Mouse (Mus musculus): ENCODE results near the gene Gm4756.
"Not testable (repeated sequence)": the region's sequence is repeated elsewhere in the genome, so short reads cannot be mapped to it uniquely, and the experiment has no call there.

Gene Gm4756

DNA sequence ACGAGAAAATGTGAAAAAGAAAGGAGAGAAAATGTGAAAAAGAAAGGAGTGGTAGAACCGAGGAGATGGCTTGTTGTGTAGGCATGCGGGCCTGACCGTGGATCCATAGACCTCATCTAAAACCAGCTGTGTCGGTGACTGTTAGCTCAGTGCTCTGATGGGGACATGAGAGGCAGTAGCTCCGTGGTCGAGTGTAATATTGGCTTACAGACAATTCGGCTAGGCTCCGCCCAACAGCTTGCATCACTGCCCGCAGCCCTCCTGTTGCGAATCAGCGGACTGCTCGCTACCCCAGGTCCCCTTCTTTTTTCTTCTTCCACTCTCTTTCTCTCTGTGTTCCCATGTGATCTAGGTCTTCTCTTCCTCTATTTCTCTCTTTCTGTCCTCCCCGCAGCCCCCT is 540 bp downstream of the Gm4756 start:
- no peak for DNase-seq

DNA sequence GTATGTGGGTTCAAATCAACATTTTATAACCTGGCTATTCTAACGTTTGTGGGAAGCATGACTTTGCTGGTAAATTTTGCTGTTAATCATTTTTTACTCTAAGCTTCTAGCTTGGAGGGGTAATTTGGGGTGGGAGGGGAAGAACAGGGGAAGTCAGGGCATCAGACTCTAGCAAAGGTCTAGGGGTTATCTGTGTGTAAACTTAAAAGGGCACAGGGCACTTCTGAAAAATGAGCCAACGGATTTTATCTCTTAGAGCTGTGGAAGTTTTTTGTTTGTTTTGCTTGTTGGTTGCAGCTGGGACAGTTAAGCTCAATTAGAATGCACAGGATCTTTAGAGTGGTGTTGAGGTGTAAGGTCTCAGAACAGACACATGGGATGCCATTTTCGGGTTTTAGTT is 11.4 kb downstream of the Gm4756 start:
- DNase-seq: no peak

DNA sequence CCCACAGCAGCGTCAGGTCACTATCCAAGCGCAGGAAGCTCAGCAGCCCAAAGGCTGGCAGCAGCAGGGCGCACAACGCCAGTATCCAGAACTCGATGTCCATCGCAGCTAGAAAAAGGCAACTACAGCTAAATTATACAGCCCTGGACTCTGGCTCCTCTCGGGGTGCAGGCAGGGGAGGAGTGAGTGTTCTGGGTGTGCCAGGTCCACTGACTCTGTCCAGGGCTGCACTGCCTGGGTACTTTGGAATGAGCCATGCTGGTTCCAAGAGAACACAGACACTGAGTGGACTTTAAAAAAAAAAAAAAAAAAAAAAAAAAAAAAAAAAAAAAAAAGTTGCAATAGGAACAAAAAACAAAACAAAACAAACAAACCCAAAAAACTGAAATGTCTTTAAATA is 20.7 kb downstream of the Gm4756 start:
- DNase-seq: no peak

DNA sequence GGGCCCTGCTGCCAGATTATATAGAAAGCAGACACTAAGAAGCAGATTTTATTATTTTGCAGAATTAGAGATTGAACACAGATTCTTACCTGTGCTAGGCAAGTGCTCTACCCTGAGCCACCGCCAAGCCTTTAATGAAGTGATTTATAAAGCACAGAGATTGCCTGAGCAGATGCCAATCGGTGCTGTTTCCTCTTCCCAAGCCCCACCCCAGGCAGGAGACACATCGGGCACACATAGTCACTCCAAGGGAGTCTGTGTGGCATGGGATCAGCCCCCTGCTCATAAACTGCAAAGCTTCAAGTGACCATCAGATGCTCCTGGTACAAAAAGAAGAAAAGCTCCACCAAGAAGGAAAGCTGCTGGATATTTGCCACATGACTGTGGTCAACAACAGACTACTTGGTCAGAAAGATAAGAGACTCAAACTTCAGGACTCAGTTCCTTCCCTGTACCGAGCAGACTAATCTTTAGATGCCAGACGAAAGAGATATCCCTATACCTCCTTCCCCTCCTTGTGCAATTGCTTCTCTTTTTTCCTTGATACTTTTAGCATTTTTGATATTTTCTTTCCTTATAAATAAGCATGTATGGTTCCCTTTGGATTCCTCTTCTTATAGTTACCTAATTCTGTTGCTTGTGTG is 26.5 kb downstream of the Gm4756 start:
- DNase-seq: no peak

DNA sequence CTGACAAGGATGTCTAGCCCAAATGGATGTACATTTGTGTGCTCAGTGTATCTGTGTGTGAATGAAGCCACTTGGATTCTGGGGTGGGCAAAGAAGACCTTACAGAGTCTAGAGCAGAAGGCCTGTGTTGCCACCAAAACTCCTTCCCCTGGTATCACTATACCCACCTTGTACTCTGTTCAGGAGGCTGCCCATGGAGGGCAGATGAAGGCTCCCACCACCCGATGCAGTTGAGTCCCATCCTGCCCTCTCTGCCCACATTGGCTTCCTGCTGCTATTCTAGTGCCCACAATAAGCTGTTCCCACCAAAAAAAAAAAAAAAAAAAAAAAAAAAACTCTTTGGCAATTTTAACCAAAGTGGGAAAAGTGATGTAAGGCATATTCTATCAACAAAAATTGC is 28.0 kb downstream of the Gm4756 start:
- DNase-seq: no peak

DNA sequence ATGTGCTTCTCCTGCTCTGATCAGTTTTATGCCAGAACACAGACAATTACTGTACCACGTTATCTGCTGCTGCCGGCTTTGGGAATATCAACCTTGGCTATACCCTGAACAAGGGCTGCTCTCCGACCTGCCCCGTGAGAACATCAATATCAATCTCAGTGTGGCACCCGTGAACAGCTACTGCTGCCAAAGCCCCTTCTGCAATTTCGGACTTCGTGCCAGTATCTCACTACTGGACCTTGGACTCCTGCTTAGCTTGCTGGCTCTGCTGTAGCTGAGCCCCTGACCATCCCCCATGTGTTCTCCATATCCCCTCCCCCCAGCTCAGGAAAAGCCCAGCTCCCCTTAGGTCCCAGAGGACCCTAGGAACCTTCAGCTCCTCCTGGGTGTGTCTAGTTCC is 28.6 kb downstream of the Gm4756 start:
- DNase-seq: no peak

DNA sequence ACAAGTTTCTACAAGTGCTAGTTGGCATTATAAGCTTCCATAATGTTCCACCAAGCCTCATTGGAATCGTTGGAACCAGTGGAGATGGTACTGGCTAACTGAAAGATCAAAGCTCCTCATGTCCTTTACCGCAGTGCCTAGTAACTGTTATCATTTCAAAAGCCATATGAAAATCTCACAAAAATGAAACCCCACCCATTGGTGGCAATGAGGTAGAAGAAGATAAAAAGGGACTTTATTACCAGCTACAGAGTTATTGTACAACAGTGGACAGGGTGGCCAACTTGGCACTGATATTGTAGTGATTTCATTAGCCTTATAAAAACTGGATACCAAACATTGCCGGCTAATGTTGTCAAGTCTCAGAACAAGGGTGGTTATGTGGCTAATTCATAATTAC is 37.4 kb downstream of the Gm4756 start:
- no peak for DNase-seq

DNA sequence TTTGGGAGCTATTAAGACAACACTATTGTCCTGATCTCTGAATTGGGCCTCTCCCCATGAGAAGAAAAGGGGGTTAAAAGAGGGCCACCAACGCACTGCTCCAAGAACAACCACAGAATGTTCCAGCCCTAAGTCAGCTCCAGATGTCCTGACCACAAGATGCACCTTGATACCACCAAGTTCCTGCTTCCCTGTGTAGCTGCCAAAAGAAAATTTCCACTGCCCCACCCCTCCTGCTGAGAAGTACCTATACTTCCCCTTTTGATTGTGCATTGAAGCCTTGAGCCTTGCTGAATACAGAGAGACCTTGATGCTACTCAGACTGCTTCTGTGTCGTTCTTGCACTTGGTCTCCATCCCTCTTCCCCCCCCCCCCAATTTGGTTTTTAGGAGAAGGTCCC is 50.7 kb downstream of the Gm4756 start:
- DNase-seq: not testable (repeated sequence)

DNA sequence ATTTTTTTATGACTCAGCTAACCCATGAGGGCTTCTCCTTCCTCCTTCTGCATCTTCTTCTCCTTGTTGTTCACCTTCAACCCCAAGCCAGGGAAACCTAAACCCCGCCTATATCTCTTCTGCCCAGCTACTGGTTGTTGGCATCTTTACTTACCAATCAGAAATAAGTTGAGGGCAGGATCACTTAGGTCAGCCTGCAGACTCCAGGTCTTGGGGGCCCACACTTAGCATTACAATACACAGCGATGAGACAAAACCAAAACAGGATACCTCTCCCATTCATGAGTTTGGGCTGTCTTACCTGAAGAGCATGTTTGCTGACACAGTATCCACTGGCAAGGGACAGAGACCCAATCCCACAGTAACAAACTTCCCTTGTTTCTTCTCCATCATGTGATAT is 55.5 kb downstream of the Gm4756 start:
- DNase-seq: no peak

DNA sequence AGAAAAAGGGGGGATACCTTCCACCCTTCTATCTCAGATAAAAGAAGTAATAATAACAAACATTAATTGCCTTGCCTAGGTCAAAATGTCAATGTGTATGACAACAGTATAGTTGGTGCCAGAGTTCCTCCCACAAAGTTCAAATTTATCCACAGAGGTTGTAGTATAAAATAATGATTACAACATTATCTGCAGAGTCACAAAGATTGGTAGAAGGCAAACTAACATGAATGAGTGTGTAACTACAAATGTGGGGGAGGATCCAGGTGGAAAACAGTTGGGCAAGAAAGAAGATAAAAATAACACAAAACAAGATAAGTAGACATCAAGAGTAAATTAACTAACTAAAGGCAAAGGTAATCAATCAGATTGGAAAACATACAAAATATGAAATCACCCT is 56.5 kb downstream of the Gm4756 start:
- no peak for DNase-seq

DNA sequence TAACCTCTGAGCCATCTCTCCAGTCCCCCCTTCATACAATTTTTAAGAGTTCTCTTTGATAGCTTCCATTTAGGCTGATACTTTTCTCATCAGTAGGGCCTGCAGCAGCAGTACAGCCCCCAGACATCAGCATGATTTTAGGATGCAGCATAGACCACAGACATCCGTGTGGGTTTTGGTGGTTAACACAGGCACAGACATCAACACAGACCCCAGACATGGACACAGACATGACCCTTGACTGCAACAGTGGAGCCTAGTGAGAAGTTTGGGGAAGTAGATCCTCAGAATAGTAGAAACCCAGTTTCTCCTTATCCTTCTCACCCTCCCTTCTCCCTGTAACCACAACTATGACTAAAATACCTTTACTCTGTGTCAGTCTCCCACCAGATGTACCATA is 64.1 kb downstream of the Gm4756 start:
- no peak for DNase-seq

DNA sequence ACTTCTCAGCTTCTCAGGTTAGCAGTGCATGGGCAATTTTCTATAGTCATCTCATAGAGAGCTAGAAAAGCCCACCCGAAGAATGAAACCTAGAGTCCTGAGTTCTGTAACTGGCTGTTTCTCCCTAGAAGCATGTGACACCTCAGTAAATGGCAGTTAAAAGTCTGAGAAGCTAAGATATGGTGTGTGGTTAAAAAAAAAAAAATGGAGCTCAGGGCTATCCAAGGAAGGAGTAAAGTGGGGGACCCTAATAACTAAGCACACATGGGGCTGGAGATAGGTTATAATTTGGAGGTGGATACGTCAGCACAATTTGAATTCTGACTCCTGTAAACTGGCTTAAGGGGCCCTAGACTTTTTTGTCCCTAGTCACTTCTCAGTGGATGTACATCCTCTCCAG is 66.4 kb downstream of the Gm4756 start:
- no peak for DNase-seq

DNA sequence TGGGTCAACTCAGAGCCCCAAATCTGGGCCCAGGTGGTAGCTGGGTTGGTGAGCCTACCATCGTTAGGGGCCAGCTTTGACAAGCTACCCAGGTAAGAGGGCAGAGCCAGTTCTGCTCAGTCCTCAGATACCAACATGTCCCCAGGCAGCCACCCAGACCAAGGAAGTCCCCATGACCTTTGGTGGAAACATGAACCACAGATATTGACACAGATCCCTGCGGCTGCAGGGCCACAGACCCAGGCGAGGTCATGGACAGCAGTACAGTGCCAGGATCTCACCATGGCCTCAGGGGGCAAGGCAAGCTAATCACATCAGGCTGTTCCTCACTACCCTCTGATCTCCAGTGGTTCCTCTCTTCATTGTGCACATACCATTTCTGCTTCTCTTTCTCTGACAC is 67.4 kb downstream of the Gm4756 start:
- no peak for DNase-seq

DNA sequence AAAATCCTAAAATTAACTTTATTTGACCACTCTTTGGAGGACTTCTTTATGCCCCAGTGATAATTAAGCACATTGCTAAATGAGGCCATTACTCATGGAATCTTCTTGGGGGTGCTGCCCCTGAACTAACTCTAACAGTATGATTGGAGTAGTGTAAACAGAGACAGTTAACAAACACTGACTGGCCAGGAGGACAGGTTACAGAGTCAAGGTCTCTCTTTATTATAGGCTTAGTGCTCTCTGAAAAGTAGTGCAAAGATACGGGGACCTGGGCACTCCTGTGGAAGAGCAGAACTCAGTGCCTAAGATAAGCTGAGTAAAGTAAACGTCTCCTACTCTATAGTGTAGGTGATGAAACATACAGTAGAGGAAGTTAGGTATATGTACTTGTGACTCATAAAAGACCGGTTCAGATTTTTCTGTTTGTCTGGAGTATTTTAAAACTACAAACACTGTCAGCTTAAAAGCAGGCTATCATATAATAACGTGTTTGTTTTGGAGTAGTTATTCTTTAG is 85.1 kb downstream of the Gm4756 start:
- no peak for DNase-seq

DNA sequence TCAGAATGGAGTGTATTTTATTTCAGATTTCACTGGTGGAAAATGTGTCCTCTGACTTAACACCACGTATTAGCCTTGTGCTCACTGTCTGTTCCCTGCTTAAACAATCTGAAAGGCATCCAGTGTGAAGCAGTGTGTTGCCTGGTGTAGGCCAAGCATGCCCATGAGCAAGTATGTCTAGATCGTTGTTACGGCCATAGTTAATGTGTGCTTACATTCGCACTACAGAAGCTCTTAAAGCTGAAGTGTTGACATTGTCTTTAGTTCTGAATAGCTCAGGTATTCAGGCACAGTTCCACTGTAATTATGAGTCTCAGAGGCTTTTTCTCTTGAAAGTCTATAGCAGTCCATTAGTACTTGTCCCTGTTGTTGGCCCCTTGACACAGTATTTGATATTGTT is 95.1 kb downstream of the Gm4756 start:
- no peak for DNase-seq

DNA sequence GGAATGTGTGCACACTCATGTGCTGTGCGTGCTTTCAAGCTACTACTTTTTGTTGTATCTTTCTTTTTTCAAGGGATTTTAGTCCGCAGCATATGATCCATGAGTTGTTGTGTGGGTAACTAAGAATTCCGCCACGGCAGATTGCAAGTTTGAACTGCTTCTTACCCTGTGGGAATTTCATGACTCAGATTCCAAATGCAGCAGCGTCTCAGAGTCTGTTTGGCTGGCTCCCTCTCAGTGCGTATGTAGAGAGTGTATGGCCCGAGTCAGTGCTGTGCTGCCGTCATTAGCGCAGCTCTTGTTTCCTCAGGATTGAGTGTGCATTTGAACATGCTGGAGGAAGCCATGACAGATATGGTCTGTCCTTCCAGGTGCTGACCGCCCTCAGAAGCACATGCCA is 110.9 kb downstream of the Gm4756 start:
- DNase-seq: no peak

DNA sequence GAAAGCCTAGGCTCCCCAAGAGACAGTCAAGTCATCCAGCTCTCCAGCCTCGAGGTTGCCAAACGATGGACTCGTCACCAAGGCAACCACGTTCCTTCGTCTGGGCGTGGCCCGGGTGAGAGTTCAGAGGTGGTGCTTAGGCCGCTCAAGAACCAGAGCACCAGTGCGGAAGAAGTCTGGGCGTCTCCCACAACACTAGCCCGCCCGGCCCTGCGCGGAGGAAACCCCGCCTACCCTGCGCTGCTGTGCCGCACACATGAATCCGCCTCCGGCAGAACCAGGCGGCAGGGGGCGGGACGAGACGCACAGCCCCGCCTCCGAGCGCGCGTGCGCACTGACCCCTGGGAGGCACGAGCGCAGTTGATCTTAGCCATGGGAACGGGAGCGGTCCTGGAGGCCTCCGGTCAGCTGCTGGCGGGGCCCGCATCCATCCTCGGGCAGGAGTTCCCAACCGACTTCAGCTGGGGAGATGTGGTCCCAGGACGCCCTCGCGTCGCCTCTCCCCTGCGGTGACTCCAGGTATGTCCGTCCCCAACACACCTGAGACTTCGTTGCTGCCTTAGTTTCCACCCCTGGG is 113.4 kb downstream of the Gm4756 start, which contains the start of gene Pcnx4:
Gene Pcnx4 (plus strand): TSS at position 363 of the 577 bp plus-strand sequence.
- DNase-seq: peak; percentile 97

DNA sequence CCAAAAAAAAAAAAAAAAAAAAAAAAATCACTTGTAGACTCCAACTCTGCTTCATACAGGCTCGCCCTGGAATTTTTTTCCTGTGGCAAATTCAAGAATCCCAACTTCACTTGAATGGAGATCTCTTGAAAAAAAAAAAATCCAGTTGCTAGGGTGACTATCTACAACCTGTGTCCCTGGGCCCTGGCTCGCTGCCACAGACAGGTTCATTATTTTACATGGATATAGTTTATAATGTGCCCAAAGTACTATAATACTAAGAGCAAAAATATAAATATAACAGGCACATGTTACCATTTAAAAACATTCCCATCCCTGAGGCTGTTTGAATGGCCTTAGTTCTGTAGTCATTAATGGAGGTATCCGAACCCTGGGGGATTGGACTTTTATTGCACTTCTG is 113.9 kb downstream of the Gm4756 start:
- DNase-seq: peak in 1 of 2 experiments; percentile 22

DNA sequence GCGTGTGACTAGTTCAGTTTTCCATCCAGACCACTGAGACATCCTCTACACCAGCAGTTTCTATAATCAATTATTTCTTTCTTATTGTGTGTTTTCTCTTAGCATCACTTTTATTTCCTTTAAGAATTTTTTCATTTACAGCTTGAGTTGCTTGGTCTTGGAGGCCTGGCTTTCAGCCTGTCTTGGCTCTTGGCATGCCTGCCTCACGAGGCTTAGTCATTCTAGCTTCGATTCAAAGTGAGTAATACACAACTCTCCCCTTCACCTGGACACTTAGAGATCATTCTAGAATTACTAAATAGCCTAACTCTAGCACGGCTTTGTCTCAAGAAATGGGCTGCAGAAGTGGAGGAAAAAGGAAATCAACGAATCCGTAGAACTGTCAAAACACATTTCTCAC is 115.5 kb downstream of the Gm4756 start:
- no peak for DNase-seq

DNA sequence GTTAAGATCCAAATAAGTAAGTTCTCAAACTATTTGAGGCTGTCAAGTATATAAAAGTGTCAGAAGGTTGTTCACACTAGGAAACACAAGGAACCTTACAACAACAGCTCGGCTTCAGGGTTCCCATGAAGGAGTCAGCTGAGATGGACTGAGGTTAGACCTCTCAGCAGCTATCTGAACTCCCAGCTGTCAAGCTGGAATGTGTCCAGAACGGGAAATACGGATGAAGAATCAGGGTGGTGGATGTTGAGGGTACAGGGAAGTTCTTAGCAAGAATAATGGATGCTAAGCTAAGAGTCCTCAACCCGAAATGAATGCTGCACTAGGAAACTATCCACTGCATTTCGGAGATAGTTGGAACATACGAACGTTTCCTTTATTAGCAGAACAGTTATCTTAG is 117.2 kb downstream of the Gm4756 start:
- no peak for DNase-seq
